ENCODE assay signal across 9 mouse cellular contexts in genomic region chr10:80848571-80848970, GRCm38 (mm10). TPM values are rescaled to one million over a fixed set of nuclear protein-coding genes. Genes with fewer than 3 reads are reported as not detected.
DNase-seq lines count a peak whose midpoint lies in the region; ATAC-seq and TF ChIP-seq lines count a peak whose summit lies in the region.
"Had no signal": no experiment of that assay in that cellular context is flagged by ENCODE, and none has a peak within 500 bp of the region (broad histone marks: within the 10 kb centered on the region; RNA-seq: fewer than 3 reads in every experiment).

No protein-coding gene starts in this region.

- no peaks in the 10 kb centered on the region for H3K9me3 ChIP-seq in MEL (replicated peaks; ENCODE audit: insufficient read depth, low read length)

- no peaks in the 10 kb centered on the region for H3K36me3 ChIP-seq in MEL (ENCODE audit: control insufficient read depth in 1 of 2, insufficient read depth in 2 of 2, low read length in 2 of 2)

- H3K79me2 ChIP-seq in MEL (ENCODE audit: control insufficient read depth, insufficient read depth, low read length, poor library complexity): peaks cover 4% of the 10 kb centered on the region; the same call in 1 of the 2 replicates

- H3K27ac ChIP-seq in MEL (ENCODE audit: control insufficient read depth, low read depth, low read length): no peak overlapping the region
- H3K27ac ChIP-seq: macrophage had no signal

- ATAC-seq in neutrophil, adult 5-6 weeks (ENCODE audit: extremely low read depth, insufficient number of reproducible peaks, low FRiP score, poor library complexity, severe bottlenecking): peak; percentile 50

- TF ChIP-seq POLR2A in MEL (IDR thresholded peaks at IDR 0.05; ENCODE audit: control insufficient read depth in 1 of 2, insufficient read depth in 1 of 2, low read depth in 1 of 2, low read length in 2 of 2, poor library complexity in 1 of 2): no peak

- TF ChIP-seq CTCF in MEL (IDR thresholded peaks at IDR 0.05 in 2 of 3, conservative IDR thresholded peaks at IDR 0.05 in 1 of 3; ENCODE audit: control insufficient read depth in 1 of 3, insufficient read depth in 1 of 3, low read depth in 2 of 3, low read length in 3 of 3, poor library complexity in 1 of 3, severe bottlenecking in 1 of 3): no peak

- no peak for TF ChIP-seq RAD21 in MEL (IDR thresholded peaks at IDR 0.05; ENCODE audit: low read depth, low read length)

- no peak for TF ChIP-seq EP300 in MEL (IDR thresholded peaks at IDR 0.05; ENCODE audit: low read depth in 1 of 2, low read length in 2 of 2)

- H3K9ac ChIP-seq in MEL (ENCODE audit: control insufficient read depth, low read depth, low read length, poor library complexity, severe bottlenecking): no peak overlapping the region

- H3K27me3 ChIP-seq in MEL (ENCODE audit: control insufficient read depth in 1 of 2, insufficient read depth in 2 of 2, low read length in 2 of 2): no peaks in the 10 kb centered on the region

- DNase-seq in 416B (ENCODE audit: low read depth) (peak; percentile 87), MEL (ENCODE audit: low read depth, low spot score) (peak; percentile 89), liver (peak; percentile 89)
- DNase-seq in gastrocnemius, adult 8-10 months (ENCODE audit: low spot score in 2 of 2): peak; percentile 71 to 72
- DNase-seq in layer of hippocampus, postnatal 14 days (ENCODE audit: low spot score in 2 of 2): no peak
- DNase-seq in layer of hippocampus, postnatal 36 days: no peak
- DNase-seq in frontal cortex, postnatal 14 days (ENCODE audit: low spot score in 2 of 2): no peak

- H3K4me1 ChIP-seq in MEL (ENCODE audit: control insufficient read depth in 1 of 2, insufficient read depth in 2 of 2, low read length in 2 of 2): peaks cover 0 to 9% of the 10 kb centered on the region in 2 experiments; a peak in 2 of 4 replicates

- H3K4me3 ChIP-seq in MEL (ENCODE audit: control insufficient read depth in 1 of 2, insufficient read depth in 1 of 2, low read depth in 2 of 2, low read length in 2 of 2): no peak overlapping the region

TF ChIP-seq in MEL, 35 proteins besides CTCF, POLR2A, EP300 and RAD21:
- TF ChIP-seq SMC3 (IDR thresholded peaks at IDR 0.05; ENCODE audit: low read depth, low read length) (no peak), E2F4 (IDR thresholded peaks at IDR 0.05; ENCODE audit: borderline replicate concordance, low read depth, low read length) (no peak), ZKSCAN1 (IDR thresholded peaks at IDR 0.05; ENCODE audit: low read depth, low read length) (no peak), BHLHE40 (IDR thresholded peaks at IDR 0.05; ENCODE audit: borderline replicate concordance, low read depth, low read length) (no peak), MAFK (IDR thresholded peaks at IDR 0.05; ENCODE audit: borderline replicate concordance, low read depth, low read length) (no peak), MAX (IDR thresholded peaks at IDR 0.05; ENCODE audit: low read length) (no peak), GATA1 (IDR thresholded peaks at IDR 0.05; ENCODE audit: low read depth, low read length) (no peak), MEF2A (IDR thresholded peaks at IDR 0.05; ENCODE audit: extremely low read depth, insufficient replicate concordance, low read depth, low read length, poor library complexity, severe bottlenecking) (no peak), TCF12 (IDR thresholded peaks at IDR 0.05; ENCODE audit: low read depth, low read length) (no peak), NRF1 (IDR thresholded peaks at IDR 0.05; ENCODE audit: insufficient read depth, low read depth, low read length, poor library complexity, severe bottlenecking) (no peak), RCOR1 (IDR thresholded peaks at IDR 0.05; ENCODE audit: low read depth, low read length) (no peak), MYB (IDR thresholded peaks at IDR 0.05; ENCODE audit: low read depth, low read length) (no peak), HCFC1 (IDR thresholded peaks at IDR 0.05; ENCODE audit: low read depth, low read length) (no peak), ETS1 (IDR thresholded peaks at IDR 0.05; ENCODE audit: low read depth, low read length) (no peak)
TF ChIP-seq in MEL: peak in this region for 0.

RNA-seq across cellular contexts. Expression of gene Lingo3, which starts 4.7 kb away (rescaled TPM):
- not detected in 2 replicates for total RNA-seq in MEL (2012; rRNA removed)
- not detected for polyA plus RNA-seq in MEL (2012; ENCODE audit: insufficient read depth in 1 of 2, insufficient read length in 2 of 2, low read depth in 1 of 2, low replicate concordance in 2 of 2, missing spikeins in 1 of 2)
- total RNA-seq in gastrocnemius, adult 8-10 months (2022): 10 to 100 TPM in 3 of 4 experiments, 1 to 10 TPM in 1; 7.4 to 12.5 (median 10.4) TPM
- total RNA-seq in neutrophil, adult 5-6 weeks (2017): not detected in 2 replicates
- 10 to 100 TPM; 32.6 to 35.5 TPM for total RNA-seq in layer of hippocampus, postnatal 14 days (2021)
- 10 to 100 TPM; 40.1 to 47.7 TPM for total RNA-seq in layer of hippocampus, postnatal 36 days (2021)
- polyA plus RNA-seq: macrophage had no signal

RNA-seq across cellular contexts. Expression of gene Lsm7, which starts 6.4 kb away (rescaled TPM):
- 616 and 637 TPM in 2 replicates for total RNA-seq in MEL (2012; rRNA removed)
- polyA plus RNA-seq in MEL (2012; ENCODE audit: insufficient read depth in 1 of 2, insufficient read length in 2 of 2, low read depth in 1 of 2, low replicate concordance in 2 of 2, missing spikeins in 1 of 2): 100 to 1,000 TPM in 1 of 2 experiments, not detected in 1; 246 TPM
- total RNA-seq in gastrocnemius, adult 8-10 months (2022): 10 to 100 TPM in 3 of 4 experiments, 1 to 10 TPM in 1; 6.2 to 19.0 (median 14.5) TPM
- total RNA-seq in neutrophil, adult 5-6 weeks (2017): 50.7 and 60.8 TPM in 2 replicates
- total RNA-seq in layer of hippocampus, postnatal 14 days (2021): 10 to 100 TPM; 47.7 to 50.5 TPM
- total RNA-seq in layer of hippocampus, postnatal 36 days (2021): 10 to 100 TPM; 40.0 to 47.7 TPM

RNA-seq across cellular contexts. Expression of gene Sppl2b, which starts 6.5 kb away (rescaled TPM):
- total RNA-seq in MEL (2012; rRNA removed): 38.6 and 52.0 TPM in 2 replicates
- 10 to 100 TPM in 1 of 2 experiments, not detected in 1; 65.9 TPM for polyA plus RNA-seq in MEL (2012; ENCODE audit: insufficient read depth in 1 of 2, insufficient read length in 2 of 2, low read depth in 1 of 2, low replicate concordance in 2 of 2, missing spikeins in 1 of 2)
- 10 to 100 TPM; 11.3 to 12.5 (median 11.7) TPM for total RNA-seq in gastrocnemius, adult 8-10 months (2022)
- total RNA-seq in neutrophil, adult 5-6 weeks (2017): 13.3 and 20.7 TPM in 2 replicates
- total RNA-seq in layer of hippocampus, postnatal 14 days (2021): 10 to 100 TPM; 71.2 to 71.4 TPM
- total RNA-seq in layer of hippocampus, postnatal 36 days (2021): 10 to 100 TPM; 56.0 to 67.0 TPM

RNA-seq across cellular contexts. Expression of gene Oaz1, which starts 22.1 kb away (rescaled TPM):
- 983 and 1,061 TPM in 2 replicates for total RNA-seq in MEL (2012; rRNA removed)
- polyA plus RNA-seq in MEL (2012; ENCODE audit: insufficient read depth in 1 of 2, insufficient read length in 2 of 2, low read depth in 1 of 2, low replicate concordance in 2 of 2, missing spikeins in 1 of 2): 1,000 to 10,000 TPM in 1 of 2 experiments, not detected in 1; 1,528 TPM
- 1,000 to 10,000 TPM in 1 of 4 experiments, 100 to 1,000 TPM in 3; 735 to 1,031 (median 850) TPM for total RNA-seq in gastrocnemius, adult 8-10 months (2022)
- 227 and 271 TPM in 2 replicates for total RNA-seq in neutrophil, adult 5-6 weeks (2017)
- total RNA-seq in layer of hippocampus, postnatal 14 days (2021): 100 to 1,000 TPM; 429 to 450 TPM
- total RNA-seq in layer of hippocampus, postnatal 36 days (2021): 100 to 1,000 TPM; 484 to 486 TPM

RNA-seq across cellular contexts. Expression of gene Tmprss9, which starts 23.1 kb away (rescaled TPM):
- total RNA-seq in MEL (2012; rRNA removed): 0.07 and 0.15 TPM in 2 replicates
- polyA plus RNA-seq in MEL (2012; ENCODE audit: insufficient read depth in 1 of 2, insufficient read length in 2 of 2, low read depth in 1 of 2, low replicate concordance in 2 of 2, missing spikeins in 1 of 2): under 1 TPM in 1 of 2 experiments, not detected in 1; 0.25 TPM
- total RNA-seq in gastrocnemius, adult 8-10 months (2022): under 1 TPM in 1 of 4 experiments, not detected in 3; 0.13 TPM
- total RNA-seq in neutrophil, adult 5-6 weeks (2017): not detected in 2 replicates
- under 1 TPM; 0.38 to 0.44 TPM for total RNA-seq in layer of hippocampus, postnatal 14 days (2021)
- total RNA-seq in layer of hippocampus, postnatal 36 days (2021): under 1 TPM; 0.15 to 0.40 TPM
- polyA plus RNA-seq: macrophage had no signal

Comparison
In these comparisons a context has a peak if more than half of its experiments do, and no peak if none do; other contexts are left out.
1. DNase-seq: peak in 416B (single experiment), MEL (single experiment), gastrocnemius, adult 8-10 months (2 of 2) and liver (single experiment); none in layer of hippocampus, postnatal 14 days (0 of 2), layer of hippocampus, postnatal 36 days (0 of 2) and frontal cortex, postnatal 14 days (0 of 2).